Comparison of ENCODE assay signal across 7 mouse cellular contexts in genomic region chr1:44118239-44119054, GRCm38 (mm10). TPM values are rescaled to one million over a fixed set of nuclear protein-coding genes. Genes with fewer than 3 reads are reported as not detected.
DNase-seq lines count a peak whose midpoint lies in the region; ATAC-seq and TF ChIP-seq lines count a peak whose summit lies in the region.

TSS of gene Kdelc1 (minus strand) at chr1:44118808.
TSS of gene Bivm (plus strand) at chr1:44118957.

- under 1% methylated on average over 39 of the region's 39 CpGs for WGBS in embryonic facial prominence, embryonic 13.5 days
- WGBS in kidney, adult 2 months, result under 1% methylated on average over 39 of the region's 39 CpGs
- under 1% methylated on average over 39 of the region's 39 CpGs for WGBS in limb, embryonic 12.5 days
- WGBS in midbrain, embryonic 15.5 days, result under 1% methylated on average over 39 of the region's 39 CpGs
- under 1% methylated on average over 39 of the region's 39 CpGs for WGBS in spleen, adult 2 months

- H3K36me3 ChIP-seq in embryonic facial prominence, embryonic 13.5 days, result peaks cover 28% of the 10 kb centered on the region
- no peaks in the 10 kb centered on the region; the same call in none of the 2 replicates for H3K36me3 ChIP-seq in kidney, adult 2 months (ENCODE audit: control insufficient read depth, insufficient read depth, low read length)
- H3K36me3 ChIP-seq in limb, embryonic 12.5 days, result peaks cover 27% of the 10 kb centered on the region
- H3K36me3 ChIP-seq in midbrain, embryonic 15.5 days (replicated peaks), result 0 out of 2 replicates have a peak, but pooled peaks cover 2% of the 10 kb centered on the region
- H3K36me3 ChIP-seq in spleen, adult 2 months (ENCODE audit: control insufficient read depth, insufficient read depth, low read length), result 0 out of 2 replicates have a peak, but pooled peaks cover 2% of the 10 kb centered on the region

- TF ChIP-seq POLR2A in kidney, adult 2 months (IDR thresholded peaks at IDR 0.05; ENCODE audit: low read depth, low read length), result peak; percentile 65
- peak; percentile 9; the same call in 1 of the 2 replicates for TF ChIP-seq POLR2A in spleen, adult 2 months (IDR thresholded peaks at IDR 0.05; ENCODE audit: low read depth, low read length)

- peak; percentile 80 for DNase-seq in adrenal gland, postnatal 25 days
- DNase-seq in heart, adult 18-20 months, result peak; percentile 90 to 96
- peak; percentile 97 for DNase-seq in kidney, adult 2 months
- DNase-seq in spleen, adult 2 months (ENCODE audit: low read depth in 1 of 2, low spot score in 2 of 2), result peak; percentile 47 to 54

- no peaks in the 10 kb centered on the region for H3K9me3 ChIP-seq in embryonic facial prominence, embryonic 13.5 days
- no peaks in the 10 kb centered on the region for H3K9me3 ChIP-seq in limb, embryonic 12.5 days
- H3K9me3 ChIP-seq in midbrain, embryonic 15.5 days, result no peaks in the 10 kb centered on the region

- no peak for TF ChIP-seq CTCF in kidney, adult 2 months (conservative IDR thresholded peaks at IDR 0.05; ENCODE audit: insufficient read depth, insufficient read length, low read depth, low read length)
- TF ChIP-seq CTCF in spleen, adult 2 months (IDR thresholded peaks at IDR 0.05; ENCODE audit: extremely low read depth, insufficient read depth, insufficient read length, insufficient replicate concordance), result no peak

- H3K27me3 ChIP-seq in embryonic facial prominence, embryonic 13.5 days, result no peaks in the 10 kb centered on the region
- H3K27me3 ChIP-seq in kidney, adult 2 months (replicated peaks; ENCODE audit: control insufficient read depth, insufficient read depth, low read length), result no peaks in the 10 kb centered on the region
- H3K27me3 ChIP-seq in limb, embryonic 12.5 days, result no peaks in the 10 kb centered on the region
- H3K27me3 ChIP-seq in midbrain, embryonic 15.5 days (replicated peaks), result no peaks in the 10 kb centered on the region
- no peaks in the 10 kb centered on the region for H3K27me3 ChIP-seq in spleen, adult 2 months (ENCODE audit: control insufficient read depth, insufficient read depth, low read length)

- peak within 1 kb of the TSS; percentile 73 for H3K4me3 ChIP-seq in embryonic facial prominence, embryonic 13.5 days
- H3K4me3 ChIP-seq in kidney, adult 2 months (ENCODE audit: insufficient read depth, low read depth, low read length), result peak within 1 kb of the TSS; percentile 87
- peak within 1 kb of the TSS; percentile 77 for H3K4me3 ChIP-seq in limb, embryonic 12.5 days (replicated peaks)
- peak within 1 kb of the TSS; percentile 59 for H3K4me3 ChIP-seq in midbrain, embryonic 15.5 days
- H3K4me3 ChIP-seq in spleen, adult 2 months (ENCODE audit: extremely low read depth, insufficient read depth, insufficient read length), result peak within 1 kb of the TSS; percentile 67

- peak within 1 kb of the TSS; percentile 97 for H3K27ac ChIP-seq in embryonic facial prominence, embryonic 13.5 days
- peak within 1 kb of the TSS; percentile 90 for H3K27ac ChIP-seq in kidney, adult 2 months (ENCODE audit: insufficient read depth, low read depth, low read length)
- H3K27ac ChIP-seq in limb, embryonic 12.5 days, result peak within 1 kb of the TSS; percentile 96
- peak within 1 kb of the TSS; percentile 97 for H3K27ac ChIP-seq in midbrain, embryonic 15.5 days
- peak within 1 kb of the TSS; percentile 42 for H3K27ac ChIP-seq in spleen, adult 2 months (ENCODE audit: insufficient read depth, low read length)

- peak; percentile 96 for ATAC-seq in embryonic facial prominence, embryonic 13.5 days (ENCODE audit: insufficient number of reproducible peaks, insufficient read depth, low FRiP score, low TSS enrichment, low read depth)
- ATAC-seq in limb, embryonic 12.5 days (ENCODE audit: insufficient number of reproducible peaks, insufficient read depth, low FRiP score, low TSS enrichment, low read depth), result peak; percentile 99
- peak; percentile 98 for ATAC-seq in midbrain, embryonic 15.5 days (replicated peaks)

- H3K9ac ChIP-seq in embryonic facial prominence, embryonic 13.5 days, result peak within 1 kb of the TSS; percentile 90
- H3K9ac ChIP-seq in limb, embryonic 12.5 days (replicated peaks), result peak within 1 kb of the TSS; percentile 86
- H3K9ac ChIP-seq in midbrain, embryonic 15.5 days, result peak within 1 kb of the TSS; percentile 95

- H3K4me2 ChIP-seq in embryonic facial prominence, embryonic 13.5 days, result peak within 1 kb of the TSS; percentile 90
- peak within 1 kb of the TSS; percentile 74 for H3K4me2 ChIP-seq in limb, embryonic 12.5 days
- H3K4me2 ChIP-seq in midbrain, embryonic 15.5 days, result peak within 1 kb of the TSS; percentile 73

- H3K4me1 ChIP-seq in embryonic facial prominence, embryonic 13.5 days, result peaks cover 12% of the 10 kb centered on the region
- H3K4me1 ChIP-seq in kidney, adult 2 months (ENCODE audit: control insufficient read depth, insufficient read depth, low read length), result no peaks in the 10 kb centered on the region
- peaks cover 8% of the 10 kb centered on the region for H3K4me1 ChIP-seq in limb, embryonic 12.5 days (replicated peaks)
- peaks cover 24% of the 10 kb centered on the region for H3K4me1 ChIP-seq in midbrain, embryonic 15.5 days
- no peaks in the 10 kb centered on the region; the same call in 1 of the 2 replicates for H3K4me1 ChIP-seq in spleen, adult 2 months (ENCODE audit: control insufficient read depth, insufficient read depth, insufficient read length)

RNA-seq across cellular contexts. Expression of gene Kdelc1, which starts in this region (rescaled TPM):
- total RNA-seq in adrenal gland, postnatal 25 days (2021), result 22.0 and 25.6 TPM in 2 replicates
- polyA plus RNA-seq in embryonic facial prominence, embryonic 13.5 days (2015; fragmentation: Nextera tagmentation; extraction: Ambion mirVana), result 77.1 and 79.7 TPM in 2 replicates
- 10 to 100 TPM; 15.6 to 16.9 TPM for total RNA-seq in heart, adult 18-20 months (2021)
- polyA plus RNA-seq in kidney, adult 2 months (2012; rRNA removed), result 11.4 and 12.0 TPM in 2 replicates
- polyA plus RNA-seq in limb, embryonic 12.5 days (2016; fragmentation: Nextera tagmentation; extraction: Ambion mirVana), result 77.7 and 80.1 TPM in 2 replicates
- 26.2 and 27.0 TPM in 2 replicates for polyA plus RNA-seq in midbrain, embryonic 15.5 days (2015; fragmentation: Nextera tagmentation; extraction: Ambion mirVana)
- 5.6 and 8.0 TPM in 2 replicates for polyA plus RNA-seq in spleen, adult 2 months (2012; rRNA removed)

RNA-seq across cellular contexts. Expression of gene Bivm, which starts in this region (rescaled TPM):
- total RNA-seq in adrenal gland, postnatal 25 days (2021), result 20.8 and 26.5 TPM in 2 replicates
- 19.5 and 21.9 TPM in 2 replicates for polyA plus RNA-seq in embryonic facial prominence, embryonic 13.5 days (2015; fragmentation: Nextera tagmentation; extraction: Ambion mirVana)
- total RNA-seq in heart, adult 18-20 months (2021), result 10 to 100 TPM in 1 of 2 experiments, 1 to 10 TPM in 1; 8.9 to 11.2 TPM
- polyA plus RNA-seq in kidney, adult 2 months (2012; rRNA removed), result 9.5 and 12.2 TPM in 2 replicates
- 23.0 and 24.3 TPM in 2 replicates for polyA plus RNA-seq in limb, embryonic 12.5 days (2016; fragmentation: Nextera tagmentation; extraction: Ambion mirVana)
- polyA plus RNA-seq in midbrain, embryonic 15.5 days (2015; fragmentation: Nextera tagmentation; extraction: Ambion mirVana), result 30.9 and 33.9 TPM in 2 replicates
- 0.85 and 1.5 TPM in 2 replicates for polyA plus RNA-seq in spleen, adult 2 months (2012; rRNA removed)

Comparison
In these comparisons a context has a peak if more than half of its experiments do, and no peak if none do; other contexts are left out.
1. Peak in every context shown above with its lines: DNase-seq, ATAC-seq, H3K4me3 ChIP-seq and H3K27ac ChIP-seq.
2. H3K27ac ChIP-seq: peak in every context shown above with its lines; median percentile 97 in embryonic facial prominence, embryonic 13.5 days; 97 in midbrain, embryonic 15.5 days; 96 in limb, embryonic 12.5 days; 90 in kidney, adult 2 months; 42 in spleen, adult 2 months.